In the genomic region with DNA sequence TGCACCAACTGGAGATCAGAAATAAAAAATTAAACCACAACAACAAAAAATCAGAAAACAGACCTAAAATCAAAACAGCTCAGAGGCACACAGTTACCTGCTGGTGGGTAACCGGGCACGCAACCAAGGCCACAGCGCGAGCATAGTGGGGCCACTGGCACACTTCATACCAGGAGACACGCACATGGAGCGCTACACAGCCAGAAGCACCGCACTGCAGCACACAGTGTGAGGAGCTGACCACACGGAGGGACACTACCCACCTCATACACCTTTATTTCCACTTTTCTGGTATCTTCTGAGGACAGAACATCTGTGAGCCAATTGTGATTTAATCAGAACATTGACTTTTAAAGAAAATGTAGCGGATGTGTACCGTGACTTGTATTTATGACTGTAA, we compare ENCODE assay signal across 19 mouse cellular contexts. TPM values are rescaled to one million over a fixed set of nuclear protein-coding genes. Genes with fewer than 3 reads are reported as not detected.
DNase-seq lines count a peak whose midpoint lies in the region; ATAC-seq and TF ChIP-seq lines count a peak whose summit lies in the region.
"Had no signal": no experiment of that assay in that cellular context is flagged by ENCODE, and none has a peak within 500 bp of the region (broad histone marks: within the 10 kb centered on the region; RNA-seq: fewer than 3 reads in every experiment).

No protein-coding gene starts in this region.

- in situ Hi-C loops in ES-E14 (cut with MboI; ENCODE audit: low sequenced_read_pairs in 2 of 2, unreplicated experiment in 2 of 2): no loop called here

- no peak overlapping the region for H3K4me3 ChIP-seq in heart, embryonic 12.5 days
- peak overlapping the region; percentile 76 for H3K4me3 ChIP-seq in megakaryocyte, embryonic 14.5 days (replicated peaks)
- H3K4me3 ChIP-seq in ES-E14 (ENCODE audit: insufficient read depth in 1 of 2, low read depth in 1 of 2, low read length in 2 of 2, poor library complexity in 1 of 2, severe bottlenecking in 1 of 2): peak overlapping the region in 1 of 2 experiments; percentile 20; a peak in 1 of 4 replicates
- H3K4me3 ChIP-seq in embryonic facial prominence, embryonic 13.5 days: 0 out of 2 replicates have a peak overlapping the region, but pooled peaks have one; percentile 0
- H3K4me3 ChIP-seq: limb, embryonic 15.5 days had no signal

- H3K4me1 ChIP-seq in heart, embryonic 12.5 days (replicated peaks): peaks cover 93% of the 10 kb centered on the region
- peaks cover 98% of the 10 kb centered on the region for H3K4me1 ChIP-seq in megakaryocyte, embryonic 14.5 days
- peaks cover 1 to 33% of the 10 kb centered on the region in 2 experiments; a peak in 3 of 4 replicates for H3K4me1 ChIP-seq in ES-E14 (ENCODE audit: control insufficient read depth in 2 of 2, insufficient read depth in 2 of 2, low read length in 2 of 2, poor library complexity in 1 of 2)
- peaks cover 64% of the 10 kb centered on the region for H3K4me1 ChIP-seq in embryonic facial prominence, embryonic 13.5 days

- H3K9ac ChIP-seq in heart, embryonic 12.5 days: peak overlapping the region; percentile 40
- H3K9ac ChIP-seq in ES-E14 (ENCODE audit: insufficient read depth, low read depth, low read length, poor library complexity, severe bottlenecking): 0 out of 2 replicates have a peak overlapping the region, but pooled peaks have one; percentile 8
- H3K9ac ChIP-seq in embryonic facial prominence, embryonic 13.5 days: no peak overlapping the region
- H3K9ac ChIP-seq: limb, embryonic 15.5 days had no signal

- H3K9me3 ChIP-seq in heart, embryonic 12.5 days (replicated peaks): no peaks in the 10 kb centered on the region
- H3K9me3 ChIP-seq in megakaryocyte, embryonic 14.5 days: no peaks in the 10 kb centered on the region
- H3K9me3 ChIP-seq in ES-E14 (ENCODE audit: control insufficient read depth, insufficient read depth, low read depth, low read length): no peaks in the 10 kb centered on the region
- H3K9me3 ChIP-seq in embryonic facial prominence, embryonic 13.5 days: no peaks in the 10 kb centered on the region
- H3K9me3 ChIP-seq: forebrain, embryonic 12.5 days; limb, embryonic 15.5 days had no signal

- H3K27ac ChIP-seq in heart, embryonic 12.5 days (ENCODE audit: poor library complexity, severe bottlenecking): no peak overlapping the region; the same call in 1 of the 2 replicates
- H3K27ac ChIP-seq in ES-E14 (ENCODE audit: insufficient read depth, low read depth, low read length, poor library complexity, severe bottlenecking): no peak overlapping the region
- H3K27ac ChIP-seq in embryonic facial prominence, embryonic 13.5 days: no peak overlapping the region
- H3K27ac ChIP-seq: forebrain, embryonic 12.5 days; hindbrain, postnatal 0 days; limb, embryonic 15.5 days had no signal

- no peaks in the 10 kb centered on the region for H3K27me3 ChIP-seq in heart, embryonic 12.5 days (replicated peaks)
- no peaks in the 10 kb centered on the region for H3K27me3 ChIP-seq in megakaryocyte, embryonic 14.5 days (replicated peaks)
- no peaks in the 10 kb centered on the region for H3K27me3 ChIP-seq in embryonic facial prominence, embryonic 13.5 days
- H3K27me3 ChIP-seq: forebrain, embryonic 12.5 days; limb, embryonic 15.5 days had no signal

- DNase-seq in heart, postnatal 4 days: no peak
- DNase-seq in ES-E14 (ENCODE audit: low read depth, low spot score): no peak
- DNase-seq in urinary bladder, postnatal 10 days (ENCODE audit: low spot score): no peak
- DNase-seq: adrenal gland, adult 8-10 months; cerebellum, adult 18-20 months; kidney, adult 9 months; kidney, postnatal 4 days; lung, embryonic 14.5 days; right cerebral cortex, postnatal 14 days; thymus, postnatal 36 days had no signal

- 90% methylated on average over 10 of the region's 10 CpGs for WGBS in heart, embryonic 12.5 days
- WGBS in embryonic facial prominence, embryonic 13.5 days: 92% methylated on average over 10 of the region's 10 CpGs

- no peak overlapping the region for H3K4me2 ChIP-seq in heart, embryonic 12.5 days
- no peak overlapping the region for H3K4me2 ChIP-seq in embryonic facial prominence, embryonic 13.5 days
- H3K4me2 ChIP-seq: forebrain, embryonic 12.5 days; limb, embryonic 15.5 days; lung, embryonic 14.5 days had no signal

- H3K36me3 ChIP-seq in heart, embryonic 12.5 days: peaks cover 97% of the 10 kb centered on the region
- peaks cover 99% of the 10 kb centered on the region for H3K36me3 ChIP-seq in megakaryocyte, embryonic 14.5 days (replicated peaks; ENCODE audit: low read length)
- peaks cover 93% of the 10 kb centered on the region for H3K36me3 ChIP-seq in ES-E14 (ENCODE audit: control insufficient read depth, insufficient read depth, low read length, poor library complexity, severe bottlenecking)
- peaks cover 99% of the 10 kb centered on the region for H3K36me3 ChIP-seq in embryonic facial prominence, embryonic 13.5 days

- ATAC-seq in heart, embryonic 12.5 days (ENCODE audit: insufficient number of reproducible peaks, low FRiP score): no peak
- ATAC-seq in megakaryocyte, adult 5-6 weeks (ENCODE audit: poor library complexity, severe bottlenecking): no peak
- ATAC-seq in embryonic facial prominence, embryonic 13.5 days (ENCODE audit: insufficient number of reproducible peaks, insufficient read depth, low FRiP score, low TSS enrichment, low read depth): no peak
- no peak for ATAC-seq in CD4-positive, CD25-positive, alpha-beta regulatory T cell, adult 4 months
- ATAC-seq: hindbrain, postnatal 0 days had no signal

TF ChIP-seq in ES-E14, 5 proteins besides CTCF, POLR2A, EP300 and RAD21:
- TF ChIP-seq MAFK (IDR thresholded peaks at IDR 0.05; ENCODE audit: insufficient read depth, low read depth, low read length): no peak
- no peak for TF ChIP-seq HCFC1 (IDR thresholded peaks at IDR 0.05; ENCODE audit: borderline replicate concordance, insufficient read depth, low read length)
- TF ChIP-seq CHD2 (IDR thresholded peaks at IDR 0.05; ENCODE audit: low read depth, low read length): no peak

RNA-seq across cellular contexts. Expression of a gene that starts 8.1 kb away (rescaled TPM):
- 137 and 142 TPM in 2 replicates for polyA plus RNA-seq in heart, embryonic 12.5 days (2016; fragmentation: Nextera tagmentation; extraction: Ambion mirVana)
- total RNA-seq in heart, postnatal 4 days (2021): 100 to 1,000 TPM; 647 to 783 TPM
- polyA plus RNA-seq in megakaryocyte, embryonic 14.5 days (2012; ENCODE audit: insufficient read depth, low replicate concordance): 12.0 and 64.8 TPM in 2 replicates
- 119 TPM in 2 replicates for total RNA-seq in megakaryocyte, adult 5-6 weeks (2015)
- total RNA-seq in megakaryocyte, adult 5-6 weeks (2017): 78.8 and 82.8 TPM in 2 replicates
- 64.1 and 75.6 TPM in 2 replicates for total RNA-seq in ES-E14 (2012; rRNA removed)
- 153 TPM in 2 replicates for polyA plus RNA-seq in embryonic facial prominence, embryonic 13.5 days (2015; fragmentation: Nextera tagmentation; extraction: Ambion mirVana)
- 100 to 1,000 TPM; 198 to 237 TPM for polyA plus RNA-seq in CD4-positive, CD25-positive, alpha-beta regulatory T cell, adult 4 months (2017; shearing (Covaris generic))

RNA-seq across cellular contexts. Expression of a gene that starts 8.6 kb away (rescaled TPM):
- polyA plus RNA-seq in heart, embryonic 12.5 days (2016; fragmentation: Nextera tagmentation; extraction: Ambion mirVana): 218 and 232 TPM in 2 replicates
- 100 to 1,000 TPM; 549 to 557 TPM for total RNA-seq in heart, postnatal 4 days (2021)
- polyA plus RNA-seq in megakaryocyte, embryonic 14.5 days (2012; ENCODE audit: insufficient read depth, low replicate concordance): 226 and 241 TPM in 2 replicates
- total RNA-seq in megakaryocyte, adult 5-6 weeks (2015): 275 and 307 TPM in 2 replicates
- total RNA-seq in megakaryocyte, adult 5-6 weeks (2017): 187 and 291 TPM in 2 replicates
- total RNA-seq in ES-E14 (2012; rRNA removed): 464 and 530 TPM in 2 replicates
- polyA plus RNA-seq in embryonic facial prominence, embryonic 13.5 days (2015; fragmentation: Nextera tagmentation; extraction: Ambion mirVana): 301 and 303 TPM in 2 replicates
- 100 to 1,000 TPM; 181 to 326 TPM for polyA plus RNA-seq in CD4-positive, CD25-positive, alpha-beta regulatory T cell, adult 4 months (2017; shearing (Covaris generic))

RNA-seq across cellular contexts. Expression of a gene that starts 16.7 kb away (rescaled TPM):
- polyA plus RNA-seq in heart, embryonic 12.5 days (2016; fragmentation: Nextera tagmentation; extraction: Ambion mirVana): 4.2 and 4.4 TPM in 2 replicates
- total RNA-seq in heart, postnatal 4 days (2021): 10 to 100 TPM; 17.8 to 20.8 TPM
- 1.3 TPM in 1 of 2 replicates, not detected in the other for polyA plus RNA-seq in megakaryocyte, embryonic 14.5 days (2012; ENCODE audit: insufficient read depth, low replicate concordance)
- total RNA-seq in megakaryocyte, adult 5-6 weeks (2015): 3.1 and 13.4 TPM in 2 replicates
- 5.2 and 5.9 TPM in 2 replicates for total RNA-seq in megakaryocyte, adult 5-6 weeks (2017)
- 5.5 and 9.6 TPM in 2 replicates for total RNA-seq in ES-E14 (2012; rRNA removed)
- polyA plus RNA-seq in embryonic facial prominence, embryonic 13.5 days (2015; fragmentation: Nextera tagmentation; extraction: Ambion mirVana): 8.7 and 15.3 TPM in 2 replicates
- 10 to 100 TPM; 28.0 to 57.1 TPM for polyA plus RNA-seq in CD4-positive, CD25-positive, alpha-beta regulatory T cell, adult 4 months (2017; shearing (Covaris generic))

RNA-seq across cellular contexts. Expression of a gene that starts 28.2 kb away (rescaled TPM):
- polyA plus RNA-seq in heart, embryonic 12.5 days (2016; fragmentation: Nextera tagmentation; extraction: Ambion mirVana): 2.7 and 2.8 TPM in 2 replicates
- total RNA-seq in heart, postnatal 4 days (2021): 1 to 10 TPM; 1.1 to 1.8 TPM
- polyA plus RNA-seq in megakaryocyte, embryonic 14.5 days (2012; ENCODE audit: insufficient read depth, low replicate concordance): 30.8 and 66.7 TPM in 2 replicates
- 64.9 and 68.8 TPM in 2 replicates for total RNA-seq in megakaryocyte, adult 5-6 weeks (2015)
- total RNA-seq in megakaryocyte, adult 5-6 weeks (2017): 62.6 and 71.5 TPM in 2 replicates
- 17.2 and 18.9 TPM in 2 replicates for total RNA-seq in ES-E14 (2012; rRNA removed)
- polyA plus RNA-seq in embryonic facial prominence, embryonic 13.5 days (2015; fragmentation: Nextera tagmentation; extraction: Ambion mirVana): 2.6 and 4.1 TPM in 2 replicates
- polyA plus RNA-seq in CD4-positive, CD25-positive, alpha-beta regulatory T cell, adult 4 months (2017; shearing (Covaris generic)): 100 to 1,000 TPM; 197 to 273 TPM

RNA-seq across cellular contexts. Expression of a gene that starts 46.7 kb away (rescaled TPM):
- 1.1 and 1.3 TPM in 2 replicates for polyA plus RNA-seq in heart, embryonic 12.5 days (2016; fragmentation: Nextera tagmentation; extraction: Ambion mirVana)
- 1 to 10 TPM; 1.4 to 4.4 TPM for total RNA-seq in heart, postnatal 4 days (2021)
- not detected in 2 replicates for polyA plus RNA-seq in megakaryocyte, embryonic 14.5 days (2012; ENCODE audit: insufficient read depth, low replicate concordance)
- not detected in 2 replicates for total RNA-seq in megakaryocyte, adult 5-6 weeks (2015)
- not detected in 2 replicates for total RNA-seq in megakaryocyte, adult 5-6 weeks (2017)
- 0.42 and 0.89 TPM in 2 replicates for total RNA-seq in ES-E14 (2012; rRNA removed)
- 25.5 and 29.4 TPM in 2 replicates for polyA plus RNA-seq in embryonic facial prominence, embryonic 13.5 days (2015; fragmentation: Nextera tagmentation; extraction: Ambion mirVana)
- 1 to 10 TPM; 1.1 to 1.6 TPM for polyA plus RNA-seq in CD4-positive, CD25-positive, alpha-beta regulatory T cell, adult 4 months (2017; shearing (Covaris generic))
- total RNA-seq: layer of hippocampus, postnatal 25 days had no signal
